ENCODE assay signal across 11 mouse cellular contexts in the genomic region with DNA sequence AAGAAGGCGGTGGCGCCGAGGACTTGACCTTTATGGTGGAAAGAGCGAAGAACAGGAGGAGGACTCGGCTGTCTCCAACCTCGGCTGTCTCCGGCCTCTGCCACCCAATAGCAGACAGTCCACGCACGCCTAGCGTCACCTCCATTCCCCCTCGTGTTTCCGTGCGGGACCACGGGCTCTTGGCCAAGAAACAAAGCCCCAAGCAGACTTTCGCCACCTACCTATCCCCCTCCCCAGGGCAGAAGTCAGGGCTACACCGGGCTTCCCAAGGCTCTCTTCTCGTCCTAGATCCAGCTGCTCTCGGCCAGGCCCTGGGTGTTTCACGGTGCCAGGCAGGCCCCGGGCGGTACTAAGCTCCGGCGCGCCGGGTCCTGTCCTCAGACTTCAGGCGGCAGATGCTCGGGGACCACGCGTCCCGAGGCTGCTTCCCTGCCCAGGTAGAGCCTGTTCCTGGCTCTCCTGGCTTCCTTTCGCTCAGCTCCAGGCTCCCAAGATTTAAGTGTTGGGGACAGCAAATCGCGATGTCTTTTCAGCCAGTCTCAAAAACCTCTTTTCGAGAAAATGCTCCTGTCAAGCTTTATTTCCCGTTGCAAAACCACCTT. TPM values are rescaled to one million over a fixed set of nuclear protein-coding genes. Genes with fewer than 3 reads are reported as not detected.
A peak's percentile ranks its signal among the peaks of the same experiment; 100 is the strongest.
DNase-seq lines count a peak whose midpoint lies in the region; ATAC-seq lines count a peak whose summit lies in the region.
"Had no signal": no experiment of that assay in that cellular context is flagged by ENCODE, and none has a peak within 500 bp of the region (broad histone marks: within the 10 kb centered on the region; RNA-seq: fewer than 3 reads in every experiment).

No protein-coding gene starts in this region.

- DNase-seq in forebrain, embryonic 10.5 days (ENCODE audit: extremely low spot score, low spot score) = no peak
- peak; percentile 51 for DNase-seq in liver, embryonic 11.5 days (ENCODE audit: low spot score)
- no peak for DNase-seq in cerebellum, postnatal 36 days
- no peak for DNase-seq in Muller cell, postnatal 12 days (ENCODE audit: inconsistent ontology term)
- DNase-seq: liver had no signal

- H3K4me1 ChIP-seq in forebrain, embryonic 12.5 days = peaks cover 3% of the 10 kb centered on the region; the same call in 1 of the 2 replicates
- H3K4me1 ChIP-seq in forebrain, embryonic 10.5 days = peaks cover 5% of the 10 kb centered on the region
- H3K4me1 ChIP-seq in liver, embryonic 11.5 days (replicated peaks; ENCODE audit: control insufficient read depth, insufficient read depth, low read length) = no peaks in the 10 kb centered on the region
- no peaks in the 10 kb centered on the region for H3K4me1 ChIP-seq in liver, embryonic 12.5 days
- peaks cover 5% of the 10 kb centered on the region; the same call in 1 of the 2 replicates for H3K4me1 ChIP-seq in embryonic facial prominence, embryonic 15.5 days
- no peaks in the 10 kb centered on the region; the same call in none of the 2 replicates for H3K4me1 ChIP-seq in neural tube, embryonic 13.5 days (replicated peaks)
- H3K4me1 ChIP-seq: forebrain, embryonic 15.5 days had no signal

- H3K9me3 ChIP-seq in forebrain, embryonic 12.5 days = no peaks in the 10 kb centered on the region
- H3K9me3 ChIP-seq in forebrain, embryonic 10.5 days = no peaks in the 10 kb centered on the region
- H3K9me3 ChIP-seq in liver, embryonic 11.5 days (ENCODE audit: control insufficient read depth, low read length) = no peaks in the 10 kb centered on the region
- no peaks in the 10 kb centered on the region for H3K9me3 ChIP-seq in liver, embryonic 12.5 days (replicated peaks)
- no peaks in the 10 kb centered on the region for H3K9me3 ChIP-seq in embryonic facial prominence, embryonic 15.5 days (replicated peaks)
- no peaks in the 10 kb centered on the region for H3K9me3 ChIP-seq in neural tube, embryonic 13.5 days
- H3K9me3 ChIP-seq: forebrain, embryonic 15.5 days; heart, embryonic 15.5 days had no signal

- peak overlapping the region; percentile 11; the same call in 1 of the 2 replicates for H3K4me3 ChIP-seq in forebrain, embryonic 12.5 days (replicated peaks)
- H3K4me3 ChIP-seq in forebrain, embryonic 10.5 days = no peak overlapping the region
- H3K4me3 ChIP-seq in liver, embryonic 11.5 days (ENCODE audit: low read depth, low read length) = no peak overlapping the region
- H3K4me3 ChIP-seq in liver, embryonic 12.5 days = no peak overlapping the region
- H3K4me3 ChIP-seq in embryonic facial prominence, embryonic 15.5 days (replicated peaks) = 0 out of 2 replicates have a peak overlapping the region, but pooled peaks have one; percentile 16
- H3K4me3 ChIP-seq in neural tube, embryonic 13.5 days = peak overlapping the region; percentile 7
- H3K4me3 ChIP-seq: forebrain, embryonic 15.5 days had no signal

- no peak for ATAC-seq in forebrain, embryonic 12.5 days (ENCODE audit: low FRiP score)
- ATAC-seq in liver, embryonic 11.5 days (replicated peaks; ENCODE audit: low FRiP score) = no peak
- no peak for ATAC-seq in liver, embryonic 12.5 days
- ATAC-seq in embryonic facial prominence, embryonic 15.5 days (ENCODE audit: insufficient number of reproducible peaks, low FRiP score, low TSS enrichment, low read depth) = no peak
- no peak for ATAC-seq in neural tube, embryonic 13.5 days (ENCODE audit: low read depth)
- ATAC-seq: forebrain, embryonic 15.5 days had no signal

- peaks cover 88% of the 10 kb centered on the region for H3K27me3 ChIP-seq in forebrain, embryonic 12.5 days
- peaks cover 100% of the 10 kb centered on the region for H3K27me3 ChIP-seq in forebrain, embryonic 10.5 days (ENCODE audit: poor library complexity, severe bottlenecking)
- H3K27me3 ChIP-seq in liver, embryonic 11.5 days (replicated peaks; ENCODE audit: control insufficient read depth, insufficient read depth, low read length) = peaks cover 98% of the 10 kb centered on the region
- peaks cover 96% of the 10 kb centered on the region for H3K27me3 ChIP-seq in liver, embryonic 12.5 days (replicated peaks)
- H3K27me3 ChIP-seq in embryonic facial prominence, embryonic 15.5 days = peaks cover 90% of the 10 kb centered on the region
- peaks cover 92% of the 10 kb centered on the region for H3K27me3 ChIP-seq in neural tube, embryonic 13.5 days

- under 1% methylated on average over 35 of the region's 35 CpGs for WGBS in forebrain, embryonic 12.5 days
- under 1% methylated on average over 35 of the region's 35 CpGs for whole genome bisulfite sequencing in forebrain, embryonic 10.5 days
- WGBS in liver, embryonic 11.5 days = 3% methylated on average over 35 of the region's 35 CpGs
- 3% methylated on average over 35 of the region's 35 CpGs for WGBS in liver, embryonic 12.5 days (ENCODE audit: insufficient replicate concordance)
- under 1% methylated on average over 35 of the region's 35 CpGs for WGBS in embryonic facial prominence, embryonic 15.5 days
- WGBS in neural tube, embryonic 13.5 days = under 1% methylated on average over 35 of the region's 35 CpGs

- no peak overlapping the region for H3K9ac ChIP-seq in forebrain, embryonic 12.5 days
- H3K9ac ChIP-seq in liver, embryonic 11.5 days (ENCODE audit: low read depth, low read length) = no peak overlapping the region
- no peak overlapping the region for H3K9ac ChIP-seq in liver, embryonic 12.5 days
- H3K9ac ChIP-seq in embryonic facial prominence, embryonic 15.5 days = no peak overlapping the region
- H3K9ac ChIP-seq in neural tube, embryonic 13.5 days = peak overlapping the region; percentile 17; the same call in 1 of the 2 replicates
- H3K9ac ChIP-seq: forebrain, embryonic 15.5 days; heart, embryonic 15.5 days had no signal

- no peak overlapping the region for H3K4me2 ChIP-seq in forebrain, embryonic 12.5 days
- H3K4me2 ChIP-seq in liver, embryonic 11.5 days = no peak overlapping the region
- no peak overlapping the region for H3K4me2 ChIP-seq in liver, embryonic 12.5 days
- no peak overlapping the region for H3K4me2 ChIP-seq in embryonic facial prominence, embryonic 15.5 days (replicated peaks)
- H3K4me2 ChIP-seq in neural tube, embryonic 13.5 days = peak overlapping the region; percentile 22; the same call in 1 of the 2 replicates
- H3K4me2 ChIP-seq: forebrain, embryonic 15.5 days had no signal

- H3K27ac ChIP-seq in forebrain, embryonic 12.5 days = no peak overlapping the region
- no peak overlapping the region for H3K27ac ChIP-seq in forebrain, embryonic 10.5 days
- H3K27ac ChIP-seq in liver, embryonic 11.5 days (ENCODE audit: low read depth, low read length) = no peak overlapping the region
- no peak overlapping the region for H3K27ac ChIP-seq in liver, embryonic 12.5 days
- no peak overlapping the region for H3K27ac ChIP-seq in embryonic facial prominence, embryonic 15.5 days (replicated peaks)
- H3K27ac ChIP-seq in neural tube, embryonic 13.5 days (replicated peaks) = no peak overlapping the region; the same call in 1 of the 2 replicates
- H3K27ac ChIP-seq: forebrain, embryonic 15.5 days; heart, embryonic 15.5 days had no signal

- H3K36me3 ChIP-seq in forebrain, embryonic 12.5 days (replicated peaks) = no peaks in the 10 kb centered on the region
- H3K36me3 ChIP-seq in forebrain, embryonic 10.5 days (replicated peaks) = no peaks in the 10 kb centered on the region
- H3K36me3 ChIP-seq in liver, embryonic 11.5 days (ENCODE audit: control insufficient read depth, insufficient read depth, low read length) = no peaks in the 10 kb centered on the region
- no peaks in the 10 kb centered on the region for H3K36me3 ChIP-seq in liver, embryonic 12.5 days
- no peaks in the 10 kb centered on the region for H3K36me3 ChIP-seq in embryonic facial prominence, embryonic 15.5 days
- H3K36me3 ChIP-seq in neural tube, embryonic 13.5 days = no peaks in the 10 kb centered on the region
- H3K36me3 ChIP-seq: forebrain, embryonic 15.5 days; heart, embryonic 15.5 days had no signal

RNA-seq across cellular contexts. Expression of a gene that starts 7.3 kb away (rescaled TPM):
- polyA plus RNA-seq in forebrain, embryonic 12.5 days (2016; fragmentation: Nextera tagmentation; extraction: Ambion mirVana) = not detected in 2 replicates
- not detected in 2 replicates for polyA plus RNA-seq in forebrain, embryonic 10.5 days (2016; fragmentation: Nextera tagmentation; extraction: Ambion mirVana)
- 0.18 and 0.26 TPM in 2 replicates for polyA plus RNA-seq in liver, embryonic 11.5 days (2014; fragmentation: Nextera tagmentation; extraction: Ambion mirVana)
- 0.06 TPM in 1 of 2 replicates, not detected in the other for polyA plus RNA-seq in liver, embryonic 12.5 days (2016; fragmentation: Nextera tagmentation; extraction: Ambion mirVana)
- not detected in 2 replicates for polyA plus RNA-seq in embryonic facial prominence, embryonic 15.5 days (2015; fragmentation: Nextera tagmentation; extraction: Ambion mirVana)
- polyA plus RNA-seq in neural tube, embryonic 13.5 days (2015; fragmentation: Nextera tagmentation; extraction: Ambion mirVana) = 4.7 and 5.7 TPM in 2 replicates
- polyA plus RNA-seq: forebrain, embryonic 15.5 days; heart, embryonic 15.5 days had no signal

RNA-seq across cellular contexts. Expression of a gene that starts 7.8 kb away (rescaled TPM):
- polyA plus RNA-seq in forebrain, embryonic 12.5 days (2016; fragmentation: Nextera tagmentation; extraction: Ambion mirVana) = not detected in 2 replicates
- not detected in 2 replicates for polyA plus RNA-seq in forebrain, embryonic 10.5 days (2016; fragmentation: Nextera tagmentation; extraction: Ambion mirVana)
- polyA plus RNA-seq in liver, embryonic 11.5 days (2014; fragmentation: Nextera tagmentation; extraction: Ambion mirVana) = 0.15 and 0.30 TPM in 2 replicates
- not detected in 2 replicates for polyA plus RNA-seq in liver, embryonic 12.5 days (2016; fragmentation: Nextera tagmentation; extraction: Ambion mirVana)
- polyA plus RNA-seq in embryonic facial prominence, embryonic 15.5 days (2015; fragmentation: Nextera tagmentation; extraction: Ambion mirVana) = 0.08 TPM in 1 of 2 replicates, not detected in the other
- 0.08 and 0.32 TPM in 2 replicates for polyA plus RNA-seq in neural tube, embryonic 13.5 days (2015; fragmentation: Nextera tagmentation; extraction: Ambion mirVana)
- polyA plus RNA-seq: forebrain, embryonic 15.5 days; heart, embryonic 15.5 days had no signal

RNA-seq across cellular contexts. Expression of a gene that starts 12.2 kb away (rescaled TPM):
- not detected in 2 replicates for polyA plus RNA-seq in forebrain, embryonic 12.5 days (2016; fragmentation: Nextera tagmentation; extraction: Ambion mirVana)
- not detected in 2 replicates for polyA plus RNA-seq in forebrain, embryonic 10.5 days (2016; fragmentation: Nextera tagmentation; extraction: Ambion mirVana)
- 0.91 and 2.2 TPM in 2 replicates for polyA plus RNA-seq in liver, embryonic 11.5 days (2014; fragmentation: Nextera tagmentation; extraction: Ambion mirVana)
- polyA plus RNA-seq in liver, embryonic 12.5 days (2016; fragmentation: Nextera tagmentation; extraction: Ambion mirVana) = 0.44 and 0.61 TPM in 2 replicates
- polyA plus RNA-seq in embryonic facial prominence, embryonic 15.5 days (2015; fragmentation: Nextera tagmentation; extraction: Ambion mirVana) = not detected in 2 replicates
- 77.8 and 86.6 TPM in 2 replicates for polyA plus RNA-seq in neural tube, embryonic 13.5 days (2015; fragmentation: Nextera tagmentation; extraction: Ambion mirVana)
- polyA plus RNA-seq: forebrain, embryonic 15.5 days had no signal

RNA-seq across cellular contexts. Expression of a gene that starts 22.0 kb away (rescaled TPM):
- polyA plus RNA-seq in forebrain, embryonic 12.5 days (2016; fragmentation: Nextera tagmentation; extraction: Ambion mirVana) = not detected in 2 replicates
- not detected in 2 replicates for polyA plus RNA-seq in forebrain, embryonic 10.5 days (2016; fragmentation: Nextera tagmentation; extraction: Ambion mirVana)
- polyA plus RNA-seq in liver, embryonic 11.5 days (2014; fragmentation: Nextera tagmentation; extraction: Ambion mirVana) = 1.8 and 2.2 TPM in 2 replicates
- 1.2 and 1.4 TPM in 2 replicates for polyA plus RNA-seq in liver, embryonic 12.5 days (2016; fragmentation: Nextera tagmentation; extraction: Ambion mirVana)
- polyA plus RNA-seq in embryonic facial prominence, embryonic 15.5 days (2015; fragmentation: Nextera tagmentation; extraction: Ambion mirVana) = 0.13 TPM in 1 of 2 replicates, not detected in the other
- 125 and 130 TPM in 2 replicates for polyA plus RNA-seq in neural tube, embryonic 13.5 days (2015; fragmentation: Nextera tagmentation; extraction: Ambion mirVana)
- polyA plus RNA-seq: forebrain, embryonic 15.5 days had no signal

RNA-seq across cellular contexts. Expression of a gene that starts 31.2 kb away (rescaled TPM):
- polyA plus RNA-seq in forebrain, embryonic 12.5 days (2016; fragmentation: Nextera tagmentation; extraction: Ambion mirVana) = not detected in 2 replicates
- not detected in 2 replicates for polyA plus RNA-seq in forebrain, embryonic 10.5 days (2016; fragmentation: Nextera tagmentation; extraction: Ambion mirVana)
- polyA plus RNA-seq in liver, embryonic 11.5 days (2014; fragmentation: Nextera tagmentation; extraction: Ambion mirVana) = 2.7 and 3.1 TPM in 2 replicates
- polyA plus RNA-seq in liver, embryonic 12.5 days (2016; fragmentation: Nextera tagmentation; extraction: Ambion mirVana) = 0.74 and 0.81 TPM in 2 replicates
- polyA plus RNA-seq in embryonic facial prominence, embryonic 15.5 days (2015; fragmentation: Nextera tagmentation; extraction: Ambion mirVana) = not detected in 2 replicates
- polyA plus RNA-seq in neural tube, embryonic 13.5 days (2015; fragmentation: Nextera tagmentation; extraction: Ambion mirVana) = 117 and 125 TPM in 2 replicates
- polyA plus RNA-seq: forebrain, embryonic 15.5 days had no signal

Comparison
In these comparisons a context has a peak if more than half of its experiments do, and no peak if none do; other contexts are left out.
1. H3K4me3 ChIP-seq: peak in forebrain, embryonic 12.5 days (single experiment), embryonic facial prominence, embryonic 15.5 days (single experiment) and neural tube, embryonic 13.5 days (single experiment); none in forebrain, embryonic 10.5 days (single experiment), liver, embryonic 11.5 days (single experiment) and liver, embryonic 12.5 days (single experiment).
2. RNA of a gene that starts 12.2 kb away (polyA plus RNA-seq): 77.8 to 86.6 TPM in neural tube, embryonic 13.5 days; 0.91 to 2.2 TPM in liver, embryonic 11.5 days, 0.44 to 0.61 TPM in liver, embryonic 12.5 days, not detected in embryonic facial prominence, embryonic 15.5 days, not detected in forebrain, embryonic 12.5 days and not detected in forebrain, embryonic 10.5 days; every median in the first group is over 10 times any median in the second.